Mouse (Mus musculus): ENCODE data around the gene Dock9. TPM values are rescaled to one million over a fixed set of nuclear protein-coding genes. Genes with fewer than 3 reads are reported as not detected.

The Dock9 gene
- polyA plus RNA-seq, 1 experiment from 2014 or later: 4.4 TPM

DNA sequence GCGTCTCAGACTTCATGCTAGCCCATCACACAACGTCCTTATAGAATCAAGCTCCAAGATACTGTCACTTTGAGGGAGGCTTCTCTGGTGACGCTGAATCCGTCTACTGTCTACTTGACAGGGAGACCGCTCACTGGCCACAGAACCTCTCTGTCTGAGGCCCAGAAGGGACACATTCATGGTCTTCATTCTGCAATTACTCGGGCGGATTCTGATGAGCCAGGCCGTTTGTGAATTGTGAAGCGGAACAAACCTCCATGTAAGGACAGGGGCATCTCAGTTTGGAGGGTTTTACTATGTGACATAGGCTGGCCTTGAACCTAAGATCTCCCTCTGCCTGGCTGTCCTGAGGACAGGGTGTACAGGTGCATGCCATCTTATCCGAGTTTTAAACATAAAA lies 140.7 kb downstream of the Dock9 start:
- Histone ChIP-seq H3K36me3 (no peaks in the 10 kb centered on the region), H3K9me3 (replicated peaks) (no peaks in the 10 kb centered on the region), H3K4me3 (no peak overlapping the region), H3K9ac (no peak overlapping the region), H3K27me3 (no peaks in the 10 kb centered on the region), H3K4me2 (no peak overlapping the region), H3K27ac (no peak overlapping the region), H3K4me1 (replicated peaks) (peaks cover 40% of the 10 kb centered on the region)
- no peak for ATAC-seq (replicated peaks; ENCODE audit: insufficient number of reproducible peaks, insufficient read depth, low FRiP score, low read depth)
- WGBS: 93% methylated on average over 10 of the region's 10 CpGs

DNA sequence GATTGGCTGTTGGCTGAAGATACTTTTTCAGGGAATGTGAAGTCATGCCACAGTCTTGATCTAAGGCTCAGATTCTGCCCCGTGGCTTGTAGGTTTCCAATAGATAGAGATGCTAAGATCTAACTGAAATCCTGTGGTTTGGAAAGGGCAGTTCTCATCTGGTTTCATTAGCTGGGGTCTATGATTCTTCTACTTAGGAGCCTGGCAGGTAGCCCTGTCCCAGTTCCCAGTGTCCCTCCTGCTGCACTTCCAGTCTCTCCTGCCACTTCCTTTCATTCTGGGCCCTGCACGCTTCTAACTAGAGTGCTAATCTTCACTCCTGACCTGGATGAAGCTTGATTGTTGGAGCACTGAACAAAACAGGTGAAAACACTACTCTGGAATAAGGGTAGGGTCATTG lies 142.7 kb downstream of the Dock9 start:
- Histone ChIP-seq H3K4me2 (no peak overlapping the region), H3K4me3 (no peak overlapping the region), H3K4me1 (replicated peaks) (peaks cover 31% of the 10 kb centered on the region), H3K9me3 (replicated peaks) (no peaks in the 10 kb centered on the region), H3K27ac (no peak overlapping the region), H3K27me3 (no peaks in the 10 kb centered on the region), H3K9ac (no peak overlapping the region), H3K36me3 (no peaks in the 10 kb centered on the region)
- WGBS: 44% methylated on average over 2 of the region's 2 CpGs
- ATAC-seq (replicated peaks; ENCODE audit: insufficient number of reproducible peaks, insufficient read depth, low FRiP score, low read depth): no peak

DNA sequence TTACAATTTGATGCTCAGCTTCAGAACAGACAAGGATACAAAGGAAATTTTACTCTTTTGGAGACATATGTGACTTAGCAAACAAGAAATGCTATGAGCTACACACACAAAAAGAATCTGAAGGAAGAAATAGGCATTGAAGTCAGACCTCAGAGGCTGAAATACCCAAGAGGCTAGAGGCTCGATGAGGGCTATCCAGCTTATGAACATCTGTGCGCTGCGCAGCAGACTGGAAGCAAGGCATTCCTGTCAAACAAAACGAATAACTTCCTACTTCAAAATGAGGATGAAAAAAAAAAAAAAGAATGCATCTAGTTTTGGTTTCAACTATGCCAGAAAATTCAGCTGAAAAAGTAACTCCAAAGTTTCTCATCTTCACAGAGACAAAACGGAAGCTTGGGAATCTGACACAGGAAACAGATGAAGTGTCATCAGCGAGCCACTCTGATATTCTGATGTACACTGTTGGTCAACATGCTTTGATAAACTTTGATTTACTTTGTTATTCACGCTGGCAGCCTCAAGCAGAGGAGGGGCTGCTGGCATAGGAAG lies 143.1 kb downstream of the Dock9 start:
- H3K4me2 ChIP-seq: no peak overlapping the region
- no peak overlapping the region for H3K27ac ChIP-seq

GRCm38 (mm10) chr14:121653717-121654116 lies 143.9 kb downstream of the Dock9 start:
- Histone ChIP-seq H3K9ac (no peak overlapping the region), H3K27me3 (no peaks in the 10 kb centered on the region), H3K4me1 (replicated peaks) (peaks cover 26% of the 10 kb centered on the region), H3K4me2 (peak overlapping the region; percentile 32; the same call in 1 of the 2 replicates), H3K36me3 (no peaks in the 10 kb centered on the region), H3K27ac (peak overlapping the region; percentile 17; the same call in 1 of the 2 replicates), H3K9me3 (replicated peaks) (no peaks in the 10 kb centered on the region), H3K4me3 (no peak overlapping the region)
- ATAC-seq (replicated peaks; ENCODE audit: insufficient number of reproducible peaks, insufficient read depth, low FRiP score, low read depth): 0 out of 2 replicates have a peak, but pooled peaks have one; percentile 11
- 48% methylated on average over 10 of the region's 10 CpGs for WGBS

More for the DNA sequence above, 143.1 kb downstream of the Dock9 start:
- Histone ChIP-seq H3K27me3 (no peaks in the 10 kb centered on the region), H3K9me3 (replicated peaks) (no peaks in the 10 kb centered on the region), H3K9ac (no peak overlapping the region), H3K4me3 (no peak overlapping the region), H3K4me1 (replicated peaks) (peaks cover 29% of the 10 kb centered on the region), H3K36me3 (no peaks in the 10 kb centered on the region)
- ATAC-seq (replicated peaks; ENCODE audit: insufficient number of reproducible peaks, insufficient read depth, low FRiP score, low read depth): no peak
- 60% methylated on average over 7 of the region's 7 CpGs for WGBS

DNA sequence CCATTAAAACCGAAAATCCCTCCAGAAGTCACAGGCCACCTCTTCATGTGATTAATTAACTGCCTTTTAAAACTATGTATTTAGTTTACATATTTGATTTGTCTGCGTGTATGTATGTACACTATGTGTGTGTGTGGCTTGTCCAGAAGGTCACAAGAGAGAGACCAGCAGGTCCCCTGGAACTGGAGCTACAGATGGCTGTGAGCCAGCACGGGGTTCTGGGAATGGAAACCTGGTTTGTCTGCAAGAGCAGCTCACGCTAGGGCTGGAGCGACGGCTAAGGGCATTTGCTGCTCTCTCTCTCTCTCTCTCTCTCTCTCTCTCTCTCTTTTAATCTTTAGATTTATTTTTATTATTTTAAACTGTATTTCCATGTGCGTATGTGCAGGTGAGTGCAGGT lies 144.4 kb downstream of the Dock9 start:
- no peak; the same call in 1 of the 2 replicates for ATAC-seq (replicated peaks; ENCODE audit: insufficient number of reproducible peaks, insufficient read depth, low FRiP score, low read depth)
- Histone ChIP-seq H3K36me3 (no peaks in the 10 kb centered on the region), H3K4me2 (no peak overlapping the region; the same call in 1 of the 2 replicates), H3K27me3 (no peaks in the 10 kb centered on the region), H3K9ac (no peak overlapping the region), H3K4me3 (no peak overlapping the region), H3K4me1 (replicated peaks) (peaks cover 24% of the 10 kb centered on the region), H3K9me3 (replicated peaks) (no peaks in the 10 kb centered on the region), H3K27ac (peak overlapping the region; percentile 17; the same call in 1 of the 2 replicates)
- WGBS: 56% methylated on average over 7 of the region's 7 CpGs

- 30% methylated on average over 9 of the region's 9 CpGs for WGBS
- Histone ChIP-seq H3K4me2 (no peak overlapping the region), H3K4me3 (no peak overlapping the region), H3K9ac (no peak overlapping the region), H3K9me3 (replicated peaks) (no peaks in the 10 kb centered on the region), H3K36me3 (no peaks in the 10 kb centered on the region), H3K27ac (peak overlapping the region; percentile 47), H3K27me3 (no peaks in the 10 kb centered on the region), H3K4me1 (replicated peaks) (peaks cover 23% of the 10 kb centered on the region)
- ATAC-seq (replicated peaks; ENCODE audit: insufficient number of reproducible peaks, insufficient read depth, low FRiP score, low read depth): peak; percentile 33; the same call in 1 of the 2 replicates
These were observed 149.0 kb downstream of the Dock9 start for GRCm38 (mm10) chr14:121648581-121649060.

GRCm38 (mm10) chr14:121647693-121648092 lies 149.9 kb downstream of the Dock9 start:
- Histone ChIP-seq H3K4me3 (no peak overlapping the region), H3K9me3 (replicated peaks) (no peaks in the 10 kb centered on the region), H3K9ac (no peak overlapping the region), H3K4me1 (replicated peaks) (peaks cover 15% of the 10 kb centered on the region), H3K36me3 (no peaks in the 10 kb centered on the region), H3K4me2 (no peak overlapping the region), H3K27ac (peak overlapping the region; percentile 47), H3K27me3 (no peaks in the 10 kb centered on the region)
- ATAC-seq (replicated peaks; ENCODE audit: insufficient number of reproducible peaks, insufficient read depth, low FRiP score, low read depth): no peak
- WGBS: 68% methylated on average over 6 of the region's 6 CpGs

DNA sequence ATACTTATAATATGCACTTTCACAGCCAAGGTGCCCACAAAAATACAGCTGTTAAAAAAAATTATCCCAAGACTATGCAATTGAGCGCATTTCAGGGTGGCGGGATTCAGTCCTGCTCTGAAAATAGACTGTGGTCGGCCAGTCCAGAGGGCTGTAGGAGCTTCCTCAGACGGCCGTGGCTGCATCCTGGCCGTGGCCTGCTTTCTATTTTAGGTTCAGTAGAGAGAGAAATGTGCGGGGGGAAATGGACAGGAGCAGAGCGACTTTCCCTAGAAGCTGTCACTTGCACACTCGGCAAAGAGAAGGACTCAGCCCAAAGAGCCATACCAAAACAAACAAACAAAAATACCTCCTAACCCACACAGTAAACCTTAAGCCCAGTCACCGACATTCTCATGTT lies 151.0 kb downstream of the Dock9 start:
- Histone ChIP-seq H3K4me3 (no peak overlapping the region), H3K27me3 (no peaks in the 10 kb centered on the region), H3K9ac (no peak overlapping the region), H3K36me3 (no peaks in the 10 kb centered on the region), H3K4me2 (peak overlapping the region; percentile 33), H3K9me3 (replicated peaks) (no peaks in the 10 kb centered on the region), H3K27ac (peak overlapping the region; percentile 44), H3K4me1 (replicated peaks) (peaks cover 15% of the 10 kb centered on the region)
- ATAC-seq (replicated peaks; ENCODE audit: insufficient number of reproducible peaks, insufficient read depth, low FRiP score, low read depth): 0 out of 2 replicates have a peak, but pooled peaks have one; percentile 44
- WGBS: 22% methylated on average over 10 of the region's 10 CpGs

GRCm38 (mm10) chr14:121644302-121644701 lies 153.3 kb downstream of the Dock9 start:
- H3K27ac ChIP-seq: no peak overlapping the region
- H3K36me3 ChIP-seq: peaks cover 5% of the 10 kb centered on the region; the same call in 1 of the 2 replicates
- no peaks in the 10 kb centered on the region for H3K27me3 ChIP-seq
- H3K9me3 ChIP-seq (replicated peaks): no peaks in the 10 kb centered on the region
- ATAC-seq (replicated peaks; ENCODE audit: insufficient number of reproducible peaks, insufficient read depth, low FRiP score, low read depth): no peak
- no peak overlapping the region for H3K9ac ChIP-seq
- H3K4me2 ChIP-seq: no peak overlapping the region
- 66% methylated on average over 2 of the region's 2 CpGs for WGBS
- no peak overlapping the region for H3K4me3 ChIP-seq
- peaks cover 15% of the 10 kb centered on the region for H3K4me1 ChIP-seq (replicated peaks)

DNA sequence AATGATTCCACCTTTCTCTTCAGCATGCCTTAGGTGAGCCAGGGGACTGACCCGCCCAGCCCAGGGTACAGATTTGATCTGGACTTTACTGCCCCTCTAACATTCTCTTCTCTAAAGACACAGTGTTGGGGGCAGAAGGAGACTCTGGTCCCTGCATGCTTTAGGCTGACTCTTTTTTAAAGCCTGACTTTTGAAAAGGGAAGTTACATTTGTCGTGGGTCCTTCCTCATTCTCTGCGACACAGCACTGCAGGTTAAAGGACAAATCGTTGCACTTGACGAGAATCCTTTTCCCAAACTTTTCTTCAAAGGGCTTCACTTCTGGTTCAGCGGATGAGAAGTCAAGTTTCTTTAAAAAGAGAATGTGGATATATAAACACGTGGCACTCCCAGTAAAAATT lies 156.4 kb downstream of the Dock9 start:
- Histone ChIP-seq H3K9ac (no peak overlapping the region), H3K9me3 (replicated peaks) (no peaks in the 10 kb centered on the region), H3K4me2 (no peak overlapping the region), H3K36me3 (peaks cover 17% of the 10 kb centered on the region; the same call in 1 of the 2 replicates), H3K27ac (no peak overlapping the region), H3K4me1 (replicated peaks) (peaks cover 2% of the 10 kb centered on the region), H3K4me3 (no peak overlapping the region), H3K27me3 (no peaks in the 10 kb centered on the region)
- WGBS: 85% methylated on average over 7 of the region's 7 CpGs
- no peak for ATAC-seq (replicated peaks; ENCODE audit: insufficient number of reproducible peaks, insufficient read depth, low FRiP score, low read depth)

GRCm38 (mm10) chr14:121636935-121637510 lies 160.6 kb downstream of the Dock9 start:
- H3K4me2 ChIP-seq: no peak overlapping the region
- ATAC-seq (replicated peaks; ENCODE audit: insufficient number of reproducible peaks, insufficient read depth, low FRiP score, low read depth): 0 out of 2 replicates have a peak, but pooled peaks have one; percentile 22
- peaks cover 17% of the 10 kb centered on the region; the same call in 1 of the 2 replicates for H3K36me3 ChIP-seq
- WGBS: 58% methylated on average over 12 of the region's 12 CpGs
- H3K4me1 ChIP-seq (replicated peaks): no peaks in the 10 kb centered on the region
- H3K27ac ChIP-seq: no peak overlapping the region
- no peak overlapping the region for H3K4me3 ChIP-seq
- no peaks in the 10 kb centered on the region for H3K9me3 ChIP-seq (replicated peaks)
- H3K9ac ChIP-seq: no peak overlapping the region
- no peaks in the 10 kb centered on the region for H3K27me3 ChIP-seq

Data from heart, embryonic 15.5 days (tissue).